Mouse (Mus musculus) limb, embryonic 13.5 days (tissue): ENCODE data around the gene Ube2j2. TPM values are rescaled to one million over a fixed set of nuclear protein-coding genes. Genes with fewer than 3 reads are reported as not detected.

ENCODE experiments used
- ATAC-seq: fragments of 200-750 bp; cut with Nextera tagmentation; 2 replicates; pipeline ENCODE4 v1.8.0; 2017; ENCODE audit warnings: low read depth, moderate number of reproducible peaks, moderate TSS enrichment; ENCODE audit not compliant: low FRiP score
- H3K27ac ChIP-seq: fragments of 300-500 bp; sonication (generic); 2 replicates; pipeline ENCODE4 v1.5.1; 2015; ENCODE audit warnings: inconsistent platforms, mild to moderate bottlenecking, moderate library complexity
- H3K27me3 ChIP-seq: fragments of 300-500 bp; sonication (generic); 2 replicates; pipeline ENCODE4 v1.6.1; 2015; ENCODE audit warnings: mild to moderate bottlenecking, inconsistent platforms
- H3K36me3 ChIP-seq: fragments of 300-500 bp; sonication (generic); 2 replicates; pipeline ENCODE4 v1.6.1; 2015; ENCODE audit warnings: inconsistent platforms, mild to moderate bottlenecking, moderate library complexity
- H3K4me1 ChIP-seq: fragments of 300-500 bp; sonication (generic); 2 replicates; pipeline ENCODE4 v1.6.1; 2015; ENCODE audit warnings: inconsistent platforms
- H3K4me2 ChIP-seq: fragments of 300-500 bp; sonication (generic); replicated peaks from 2 replicates; pipeline ENCODE4 v1.6.1; 2015; ENCODE audit warnings: inconsistent platforms, mild to moderate bottlenecking, moderate library complexity
- H3K4me3 ChIP-seq: fragments of 300-500 bp; sonication (generic); 2 replicates; pipeline ENCODE4 v1.5.1; 2015; ENCODE audit warnings: moderate library complexity, mild to moderate bottlenecking, inconsistent platforms
- H3K9ac ChIP-seq: fragments of 300-500 bp; sonication (generic); 2 replicates; pipeline ENCODE4 v1.6.1; 2015; ENCODE audit warnings: mild to moderate bottlenecking, inconsistent platforms
- H3K9me3 ChIP-seq: fragments of 300-500 bp; sonication (generic); 2 replicates; pipeline ENCODE4 v1.6.1; 2016; ENCODE audit warnings: inconsistent platforms
- WGBS: fragments of 180-500 bp; shearing (Covaris S2); methylation state at CpG from one replicate; pipeline ENCODE4 v1.1.7; 2015; 5-methylcytosine and 5-hydroxymethylcytosine counted together
- polyA plus RNA-seq: library from polyadenylated mRNA; unstranded; fragments of >200 nt; fragmentation: Nextera tagmentation; extraction: Ambion mirVana; gene quantifications from 2 replicates; pipeline ENCODE4 v1.2.1, GENCODE M21; 2015

Ube2j2 gene
- polyA plus RNA-seq, 1 experiment from 2014 or later, result 113 TPM

DNA sequence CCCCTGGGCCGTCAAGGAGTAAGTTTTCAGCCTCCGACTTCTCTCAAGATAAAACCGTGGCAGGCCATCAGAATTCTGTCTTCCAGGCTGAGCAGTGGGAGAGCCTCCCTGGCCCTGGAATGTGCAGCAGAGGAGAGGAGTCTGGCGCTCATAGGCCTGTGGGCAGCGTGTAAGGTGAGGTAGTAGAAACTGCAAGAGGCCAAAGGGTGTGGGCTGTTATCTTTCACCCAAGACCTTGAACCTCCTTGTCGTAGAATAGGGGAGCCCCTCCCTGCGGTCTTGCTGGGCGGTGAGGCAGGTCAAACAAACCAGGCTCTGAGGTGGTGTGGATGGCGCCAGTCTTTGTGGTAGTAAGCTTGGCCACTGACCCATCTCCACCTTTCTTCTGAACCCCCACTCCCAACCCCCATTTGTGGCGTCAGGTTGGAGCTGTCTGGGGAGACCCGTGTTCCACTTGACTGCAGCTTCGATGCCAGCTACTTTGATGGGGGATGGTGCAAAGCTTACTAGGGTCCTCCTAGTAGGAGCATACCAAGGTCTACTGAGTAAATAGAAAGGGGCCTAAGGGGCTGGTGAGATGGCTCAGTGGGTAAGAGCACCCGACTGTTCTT lies 25.5 kb downstream of the Ube2j2 start:
- no peak overlapping the region for H3K9ac ChIP-seq
- no peaks in the 10 kb centered on the region for H3K4me1 ChIP-seq
- no peaks in the 10 kb centered on the region for H3K27me3 ChIP-seq
- WGBS, result 82% methylated on average over 13 of the region's 13 CpGs
- no peak overlapping the region for H3K4me2 ChIP-seq
- no peak for ATAC-seq
- H3K9me3 ChIP-seq, result no peaks in the 10 kb centered on the region
- H3K36me3 ChIP-seq, result peaks cover 31% of the 10 kb centered on the region
- H3K4me3 ChIP-seq, result no peak overlapping the region
- H3K27ac ChIP-seq, result no peak overlapping the region

DNA sequence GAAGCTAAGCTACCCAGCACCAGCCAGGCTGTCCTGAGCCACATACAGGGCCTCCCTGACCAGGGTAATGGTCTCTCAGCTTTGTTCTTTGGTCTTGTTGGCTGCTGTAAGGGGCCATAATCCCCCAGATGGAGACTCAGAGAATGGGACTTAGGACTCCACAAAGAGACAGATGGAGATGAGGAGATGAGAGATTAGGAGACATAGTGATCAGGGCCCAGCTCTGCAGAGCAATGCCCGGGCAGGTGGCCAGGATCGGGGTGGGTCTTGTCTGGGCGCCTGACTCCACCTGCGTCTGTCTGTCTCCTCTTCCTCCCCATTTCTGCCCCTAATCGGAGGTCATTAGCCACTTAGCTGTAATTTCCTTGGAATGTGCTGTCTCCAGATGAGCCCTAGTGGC lies 26.7 kb downstream of the Ube2j2 start:
- Histone ChIP-seq H3K9me3 (no peaks in the 10 kb centered on the region), H3K4me3 (no peak overlapping the region), H3K36me3 (peaks cover 21% of the 10 kb centered on the region), H3K27me3 (no peaks in the 10 kb centered on the region), H3K4me1 (no peaks in the 10 kb centered on the region), H3K27ac (no peak overlapping the region), H3K4me2 (no peak overlapping the region), H3K9ac (no peak overlapping the region)
- no peak for ATAC-seq
- WGBS, result 75% methylated on average over 5 of the region's 5 CpGs

DNA sequence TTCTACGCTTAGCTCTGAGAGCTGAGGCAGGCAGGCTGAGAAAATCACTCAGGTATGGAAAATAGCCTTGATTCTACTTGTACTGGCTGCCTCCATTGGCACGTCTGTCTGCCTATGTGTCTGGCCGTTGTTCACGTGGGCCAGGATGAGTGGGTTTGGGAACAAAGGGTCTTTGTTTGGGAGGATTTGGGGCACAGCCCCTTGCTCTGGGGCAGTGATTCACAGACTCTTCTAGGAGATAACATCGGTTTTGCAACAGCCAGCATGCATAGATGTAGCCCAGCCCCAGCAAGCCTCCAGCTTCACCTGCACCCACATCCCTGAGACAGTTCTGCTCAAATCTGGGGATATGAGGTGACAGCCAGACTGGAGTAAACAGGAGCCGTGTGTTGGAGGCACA lies 29.0 kb downstream of the Ube2j2 start:
- 0 out of 2 replicates have a peak overlapping the region, but pooled peaks have one; percentile 13 for H3K9ac ChIP-seq
- H3K27ac ChIP-seq, result no peak overlapping the region
- H3K4me2 ChIP-seq, result no peak overlapping the region
- no peak for ATAC-seq
- no peaks in the 10 kb centered on the region for H3K4me1 ChIP-seq
- no peaks in the 10 kb centered on the region for H3K36me3 ChIP-seq
- H3K27me3 ChIP-seq, result no peaks in the 10 kb centered on the region
- no peaks in the 10 kb centered on the region for H3K9me3 ChIP-seq
- 84% methylated on average over 6 of the region's 6 CpGs for WGBS
- no peak overlapping the region for H3K4me3 ChIP-seq

- WGBS, result 84% methylated on average over 2 of the region's 2 CpGs
- H3K36me3 ChIP-seq, result no peaks in the 10 kb centered on the region
- no peak for ATAC-seq
- no peak overlapping the region for H3K9ac ChIP-seq
- no peaks in the 10 kb centered on the region for H3K4me1 ChIP-seq
- H3K9me3 ChIP-seq, result no peaks in the 10 kb centered on the region
- no peak overlapping the region for H3K4me3 ChIP-seq
- H3K4me2 ChIP-seq, result no peak overlapping the region
- no peak overlapping the region for H3K27ac ChIP-seq
- H3K27me3 ChIP-seq, result no peaks in the 10 kb centered on the region
Observed at GRCm38 (mm10) chr4:155973239-155973638, 29.6 kb downstream of the Ube2j2 start.

DNA sequence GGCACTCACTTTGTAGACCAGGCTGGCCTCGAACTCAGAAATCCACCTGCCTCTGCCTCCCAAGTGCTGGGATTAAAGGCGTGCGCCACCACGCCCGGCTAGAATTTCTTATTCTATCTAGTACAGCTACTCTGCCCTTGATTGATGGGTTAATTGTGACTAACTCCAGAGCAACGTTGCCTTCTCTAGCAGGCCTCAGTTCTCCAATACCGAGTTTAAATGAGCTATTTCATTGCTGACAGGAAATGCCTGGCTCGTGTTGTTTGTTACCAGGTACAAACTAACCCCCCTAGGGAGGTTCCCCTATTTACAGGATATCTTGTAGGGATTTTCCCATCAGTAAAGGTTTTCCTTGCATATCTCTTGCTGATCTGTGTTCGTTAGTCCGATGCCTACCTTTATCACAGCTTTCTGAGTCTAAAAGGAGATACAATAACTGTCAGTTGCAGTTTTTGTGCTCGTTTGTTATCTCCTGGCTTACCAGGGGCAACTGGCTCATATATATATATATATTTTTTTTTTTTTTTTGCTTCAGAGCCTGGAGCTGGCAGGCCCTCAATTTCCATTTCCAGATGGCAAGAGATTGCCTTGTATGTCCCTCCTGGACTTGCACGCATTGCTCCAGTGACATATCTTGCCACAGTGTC lies 37.9 kb downstream of the Ube2j2 start:
- no peak for ATAC-seq
- H3K4me1 ChIP-seq, result no peaks in the 10 kb centered on the region
- H3K9me3 ChIP-seq, result no peaks in the 10 kb centered on the region
- H3K36me3 ChIP-seq, result no peaks in the 10 kb centered on the region
- H3K9ac ChIP-seq, result no peak overlapping the region
- WGBS, result 71% methylated on average over 12 of the region's 12 CpGs
- no peak overlapping the region for H3K4me2 ChIP-seq
- H3K4me3 ChIP-seq, result no peak overlapping the region
- no peak overlapping the region for H3K27ac ChIP-seq
- H3K27me3 ChIP-seq, result peaks cover 7% of the 10 kb centered on the region; the same call in 1 of the 2 replicates

DNA sequence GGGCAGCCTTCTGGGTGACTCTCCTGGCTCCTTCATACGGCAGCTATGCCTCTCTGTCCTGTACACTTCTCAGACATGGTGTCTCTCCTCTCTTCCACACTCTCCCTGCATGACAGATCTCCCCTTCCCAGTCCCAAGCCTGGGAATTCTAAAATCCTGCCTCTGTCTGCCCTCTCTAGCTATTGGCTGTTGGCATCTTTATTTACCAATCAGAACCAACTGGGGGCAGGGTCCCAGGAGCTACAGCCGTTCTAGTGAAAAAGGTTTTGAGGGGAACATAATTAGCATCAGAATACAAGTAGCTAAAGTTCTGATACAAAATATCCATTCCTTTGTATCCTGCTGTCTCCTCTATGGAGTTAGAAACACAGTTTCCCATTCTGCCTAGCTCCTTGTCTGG lies 40.2 kb downstream of the Ube2j2 start:
- 17% methylated on average over 2 of the region's 2 CpGs for WGBS
- no peaks in the 10 kb centered on the region for H3K9me3 ChIP-seq
- no peaks in the 10 kb centered on the region for H3K36me3 ChIP-seq
- no peak overlapping the region; the same call in 1 of the 2 replicates for H3K9ac ChIP-seq
- H3K27me3 ChIP-seq, result peaks cover 7% of the 10 kb centered on the region; the same call in 1 of the 2 replicates
- H3K27ac ChIP-seq, result no peak overlapping the region
- H3K4me2 ChIP-seq, result no peak overlapping the region
- H3K4me1 ChIP-seq, result no peaks in the 10 kb centered on the region
- no peak overlapping the region for H3K4me3 ChIP-seq
- no peak for ATAC-seq

DNA sequence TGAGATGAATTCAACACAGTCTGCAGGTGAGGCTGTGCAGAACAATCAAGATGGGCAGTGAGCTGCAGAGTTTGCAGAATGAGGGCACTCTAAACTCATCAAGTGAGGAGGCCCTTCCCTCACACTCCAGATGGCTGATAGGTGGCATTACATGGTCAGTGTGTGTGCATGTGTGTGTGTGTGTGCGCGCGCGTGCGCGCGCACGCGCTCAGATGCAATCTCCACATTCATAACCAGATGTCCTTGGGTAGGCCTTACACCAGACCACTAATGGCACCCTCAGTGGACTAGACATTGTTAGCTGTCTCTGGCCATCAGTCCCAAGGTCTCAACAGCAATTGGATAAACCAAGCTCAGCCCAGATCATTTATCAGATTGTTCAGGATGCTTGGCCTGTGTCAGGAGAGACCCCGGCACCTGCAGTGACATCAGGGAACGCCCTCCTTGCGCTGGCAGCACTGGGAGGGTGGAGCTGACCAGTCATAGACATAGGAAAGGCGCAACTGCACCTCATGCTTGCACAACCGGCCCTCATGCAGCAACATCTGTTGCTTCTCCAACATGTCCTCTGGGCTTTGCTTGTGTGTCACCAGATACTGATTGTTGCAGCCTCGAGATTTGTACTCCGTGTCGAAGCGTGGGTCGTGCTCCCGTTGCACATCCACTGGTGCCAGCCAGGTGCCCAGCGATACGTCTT lies 47.7 kb downstream of the Ube2j2 start:
- H3K9me3 ChIP-seq, result no peaks in the 10 kb centered on the region
- H3K4me1 ChIP-seq, result peaks cover 27% of the 10 kb centered on the region
- H3K27ac ChIP-seq, result peak overlapping the region; percentile 94; the same call in 1 of the 2 replicates
- H3K36me3 ChIP-seq, result peaks cover 20% of the 10 kb centered on the region
- H3K4me3 ChIP-seq, result peak overlapping the region; percentile 84
- ATAC-seq, result no peak
- 88% methylated on average over 22 of the region's 22 CpGs for WGBS
- peak overlapping the region; percentile 83 for H3K9ac ChIP-seq
- H3K27me3 ChIP-seq, result no peaks in the 10 kb centered on the region
- peak overlapping the region; percentile 98 for H3K4me2 ChIP-seq

- H3K36me3 ChIP-seq, result peaks cover 25% of the 10 kb centered on the region
- peak overlapping the region; percentile 94 for H3K27ac ChIP-seq
- peak overlapping the region; percentile 84 for H3K4me3 ChIP-seq
- H3K27me3 ChIP-seq, result no peaks in the 10 kb centered on the region
- WGBS, result 22% methylated on average over 37 of the region's 37 CpGs
- ATAC-seq, result no peak
- peaks cover 27% of the 10 kb centered on the region for H3K4me1 ChIP-seq
- H3K9me3 ChIP-seq, result no peaks in the 10 kb centered on the region
- H3K9ac ChIP-seq, result peak overlapping the region; percentile 83
- H3K4me2 ChIP-seq, result peak overlapping the region; percentile 98
Observed at GRCm38 (mm10) chr4:155991908-155992230, 48.2 kb downstream of the Ube2j2 start.

DNA sequence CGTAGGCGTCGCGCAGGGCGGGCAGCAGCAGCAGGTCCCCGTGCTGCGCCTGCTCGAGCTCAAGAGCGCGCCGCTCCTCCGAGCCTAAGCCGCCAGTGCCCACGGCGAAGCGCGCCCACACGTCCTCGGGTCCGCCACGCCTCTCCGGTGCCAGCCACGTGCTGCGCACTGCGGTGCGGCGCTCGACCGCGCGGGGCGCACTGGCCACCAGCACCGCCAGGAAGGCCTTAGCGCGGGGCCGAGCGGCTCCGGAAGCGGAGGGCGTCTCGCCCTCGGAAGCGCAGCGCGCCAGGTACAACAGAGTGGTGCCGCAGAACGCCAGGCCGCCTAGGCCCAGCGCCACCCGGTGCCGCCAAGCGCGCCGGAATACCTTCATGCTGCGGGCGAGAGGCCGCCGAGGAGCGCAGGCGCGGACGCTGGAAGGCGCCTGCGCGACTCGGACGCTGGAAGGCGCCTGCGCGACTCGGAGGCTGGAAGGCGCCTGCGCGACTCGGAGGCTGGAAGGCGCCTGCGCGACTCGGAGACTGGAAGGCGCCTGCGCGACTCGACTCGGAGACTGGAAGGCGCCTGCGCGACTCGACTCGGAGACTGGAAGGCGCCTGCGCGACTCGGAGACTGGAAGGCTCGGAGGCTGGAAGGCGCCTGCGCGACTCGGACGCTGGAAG lies 48.7 kb downstream of the Ube2j2 start, which contains the start of the genes B3galt6 and Sdf4:
B3galt6 (minus strand) TSS at position 409 of the 665 bp plus-strand sequence.
Sdf4 (plus strand) TSS at position 632 of the 665 bp plus-strand sequence.
- under 1% methylated on average over 98 of the region's 99 CpGs for WGBS
- peak within 1 kb of the TSS; percentile 89 for H3K9ac ChIP-seq
- peak within 1 kb of the TSS; percentile 84 for H3K4me3 ChIP-seq
- H3K27me3 ChIP-seq, result no peaks in the 10 kb centered on the region
- H3K27ac ChIP-seq, result peak within 1 kb of the TSS; percentile 94
- H3K9me3 ChIP-seq, result no peaks in the 10 kb centered on the region
- H3K4me1 ChIP-seq, result peaks cover 27% of the 10 kb centered on the region
- ATAC-seq, result peak; percentile 81
- peak within 1 kb of the TSS; percentile 98 for H3K4me2 ChIP-seq
- peaks cover 29% of the 10 kb centered on the region for H3K36me3 ChIP-seq

- Histone ChIP-seq H3K4me3 (peak overlapping the region; percentile 84), H3K4me2 (peak overlapping the region; percentile 80), H3K27ac (peak overlapping the region; percentile 86), H3K9me3 (no peaks in the 10 kb centered on the region), H3K4me1 (peaks cover 27% of the 10 kb centered on the region), H3K27me3 (no peaks in the 10 kb centered on the region), H3K36me3 (peaks cover 36% of the 10 kb centered on the region), H3K9ac (peak overlapping the region; percentile 89)
- peak; percentile 89 for ATAC-seq
- WGBS, result under 1% methylated on average over 70 of the region's 70 CpGs
Observed at GRCm38 (mm10) chr4:155992906-155993547, 49.4 kb downstream of the Ube2j2 start.

DNA sequence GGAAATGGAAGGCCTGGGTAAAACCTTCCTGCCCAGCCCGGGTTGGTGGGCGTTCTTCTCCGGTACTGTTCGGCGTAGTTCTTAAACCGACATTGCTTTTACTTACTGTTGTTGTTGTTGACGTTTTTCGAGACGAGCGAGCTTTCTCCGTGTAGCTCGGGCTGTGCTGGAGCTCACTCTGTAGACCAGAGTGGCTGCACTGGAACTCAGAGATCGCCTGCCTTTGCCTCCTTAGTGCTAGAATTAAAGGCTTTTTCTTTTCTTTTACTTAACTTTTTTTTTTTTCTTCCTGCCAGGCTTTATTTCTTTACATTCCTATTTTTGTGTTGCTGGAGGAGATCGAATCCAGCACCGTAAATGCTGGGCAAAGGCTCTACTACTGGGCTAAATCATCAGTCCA lies 50.0 kb downstream of the Ube2j2 start:
- peak overlapping the region; percentile 86 for H3K27ac ChIP-seq
- WGBS, result 5% methylated on average over 15 of the region's 15 CpGs
- ATAC-seq, result no peak
- H3K4me3 ChIP-seq, result peak overlapping the region; percentile 84
- no peaks in the 10 kb centered on the region for H3K27me3 ChIP-seq
- peaks cover 27% of the 10 kb centered on the region for H3K4me1 ChIP-seq
- peak overlapping the region; percentile 80 for H3K4me2 ChIP-seq
- H3K9ac ChIP-seq, result peak overlapping the region; percentile 89
- H3K9me3 ChIP-seq, result no peaks in the 10 kb centered on the region
- peaks cover 42% of the 10 kb centered on the region for H3K36me3 ChIP-seq
